Mouse (Mus musculus) cerebellum, adult 2 months (tissue): Measurements from ENCODE around the gene Nsun2.

Experiments
- CTCF ChIP-seq: fragments of 200-500 bp; IDR thresholded peaks from 2 replicates; pipeline ENCODE4 v1.5.1; 2011; ENCODE audit warnings: low read depth, mild to moderate bottlenecking, control low read depth, low read length, moderate library complexity, borderline replicate concordance; ENCODE audit not compliant: insufficient read depth
- POLR2A ChIP-seq: fragments of 200-500 bp; IDR thresholded peaks from 2 replicates; pipeline ENCODE4 v1.6.1; 2011; ENCODE audit warnings: low read length, control low read depth, borderline replicate concordance; ENCODE audit not compliant: insufficient read depth

- TF ChIP-seq POLR2A (no peak), CTCF (no peak)
Measured at GRCm38 (mm10) chr13:69502863-69503262, 30.7 kb upstream of the Nsun2 start.
